In the genomic region with DNA sequence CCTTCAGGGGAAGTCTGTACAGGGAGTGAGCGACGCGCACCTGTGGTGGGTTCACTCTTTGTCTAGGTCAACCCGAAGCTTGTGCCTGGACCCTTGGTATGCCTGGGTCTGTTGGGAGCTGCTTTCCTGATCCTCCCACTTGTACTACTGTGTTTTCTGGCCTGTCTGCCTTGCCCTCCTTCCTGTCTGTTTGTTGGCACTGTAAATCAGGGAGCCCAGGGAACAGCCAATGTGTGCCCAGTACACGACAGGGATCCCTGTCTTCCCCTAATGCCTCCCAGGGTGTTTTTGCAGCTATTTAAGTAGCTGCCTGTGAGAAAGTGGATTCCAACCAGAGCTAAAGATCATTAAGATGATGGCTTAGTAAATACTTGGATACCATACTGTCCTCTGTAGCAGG, we compare ENCODE assay signal across 18 mouse cellular contexts.
"Had no signal": no experiment of that assay in that cellular context is flagged by ENCODE, and none has a peak within 500 bp of the region (broad histone marks: within the 10 kb centered on the region; RNA-seq: fewer than 3 reads in every experiment).

No protein-coding gene starts in this region.

- H3K27me3 ChIP-seq: midbrain, embryonic 12.5 days; neural tube, embryonic 13.5 days; neural tube, embryonic 15.5 days had no signal

- H3K27ac ChIP-seq: midbrain, embryonic 10.5 days; midbrain, embryonic 12.5 days; neural tube, embryonic 13.5 days; neural tube, embryonic 15.5 days had no signal

- H3K4me1 ChIP-seq: midbrain, embryonic 10.5 days; midbrain, embryonic 12.5 days; neural tube, embryonic 13.5 days; neural tube, embryonic 15.5 days had no signal

- H3K4me3 ChIP-seq: midbrain, embryonic 10.5 days; midbrain, embryonic 12.5 days; myocyte; neural tube, embryonic 13.5 days; neural tube, embryonic 15.5 days had no signal

- H3K9ac ChIP-seq: lung, embryonic 14.5 days; midbrain, embryonic 12.5 days; neural tube, embryonic 13.5 days; neural tube, embryonic 15.5 days had no signal

- DNase-seq: lung, embryonic 14.5 days; lung, postnatal 10 days; lung, postnatal 4 days; midbrain, embryonic 14.5 days; retina, postnatal 1 day; right cerebral cortex, adult 18-20 months; right cerebral cortex, postnatal 25 days; right cerebral cortex, postnatal 4 days; spleen, adult 18-20 months; thymus, adult 18-20 months; thymus, postnatal 14 days; thymus, postnatal 36 days had no signal

- H3K9me3 ChIP-seq: midbrain, embryonic 10.5 days; midbrain, embryonic 12.5 days; neural tube, embryonic 13.5 days; neural tube, embryonic 15.5 days had no signal

- ATAC-seq: midbrain, embryonic 16.5 days had no signal
